Mouse (Mus musculus): ENCODE results near the gene Xxylt1.

The Xxylt1 gene

GRCm38 (mm10) chr16:31061246-31061880 is 19.9 kb downstream of the Xxylt1 start:
- no peak for DNase-seq (ENCODE audit: low spot score in 2 of 2)

GRCm38 (mm10) chr16:31060714-31061113 is 20.5 kb downstream of the Xxylt1 start:
- no peak for DNase-seq (ENCODE audit: low spot score in 2 of 2)

- DNase-seq (ENCODE audit: low spot score in 2 of 2) = no peak
Measured at GRCm38 (mm10) chr16:31060226-31060625, 21.0 kb downstream of the Xxylt1 start.

GRCm38 (mm10) chr16:31059730-31060129 is 21.5 kb downstream of the Xxylt1 start:
- no peak for DNase-seq (ENCODE audit: low spot score in 2 of 2)

DNA sequence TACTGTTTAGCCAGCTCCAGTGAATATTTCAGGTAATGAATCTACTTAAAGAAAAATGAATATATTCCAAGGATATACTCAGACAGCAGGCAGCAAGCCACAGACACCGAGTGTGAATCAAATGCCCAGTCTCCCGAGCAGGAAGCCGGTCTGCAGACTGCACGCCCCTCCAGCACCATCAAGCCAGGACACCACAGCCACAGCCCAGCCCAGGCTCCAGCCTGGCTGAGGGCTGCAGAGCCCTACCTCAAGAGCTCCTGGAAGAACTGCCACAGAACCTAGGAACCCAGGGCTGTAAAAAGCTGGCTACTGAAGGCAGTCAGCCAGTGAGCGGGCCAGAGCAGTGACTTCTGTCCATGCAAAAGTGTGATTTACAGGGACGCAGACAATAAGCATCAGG is 28.4 kb downstream of the Xxylt1 start:
- no peak for DNase-seq (ENCODE audit: low spot score in 2 of 2)

GRCm38 (mm10) chr16:31052177-31052726 is 29.0 kb downstream of the Xxylt1 start:
- DNase-seq (ENCODE audit: low spot score in 2 of 2) = no peak

GRCm38 (mm10) chr16:31050701-31051100 is 30.5 kb downstream of the Xxylt1 start:
- no peak for DNase-seq (ENCODE audit: low spot score in 2 of 2)

- no peak for DNase-seq (ENCODE audit: low spot score in 2 of 2)
Measured at GRCm38 (mm10) chr16:31048194-31048593, 33.0 kb downstream of the Xxylt1 start.

GRCm38 (mm10) chr16:31047186-31047898 is 33.9 kb downstream of the Xxylt1 start:
- no peak for DNase-seq (ENCODE audit: low spot score in 2 of 2)

GRCm38 (mm10) chr16:31046217-31046659 is 35.0 kb downstream of the Xxylt1 start:
- peak; percentile 28 to 60 for DNase-seq (ENCODE audit: low spot score in 2 of 2)

- DNase-seq (ENCODE audit: low spot score in 2 of 2) = no peak
Measured at GRCm38 (mm10) chr16:31045211-31045610, 36.0 kb downstream of the Xxylt1 start.

- DNase-seq (ENCODE audit: low spot score in 2 of 2) = no peak
Measured at GRCm38 (mm10) chr16:31043136-31043535, 38.1 kb downstream of the Xxylt1 start.

- DNase-seq (ENCODE audit: low spot score in 2 of 2) = no peak
Measured at GRCm38 (mm10) chr16:31041566-31041965, 39.7 kb downstream of the Xxylt1 start.

DNA sequence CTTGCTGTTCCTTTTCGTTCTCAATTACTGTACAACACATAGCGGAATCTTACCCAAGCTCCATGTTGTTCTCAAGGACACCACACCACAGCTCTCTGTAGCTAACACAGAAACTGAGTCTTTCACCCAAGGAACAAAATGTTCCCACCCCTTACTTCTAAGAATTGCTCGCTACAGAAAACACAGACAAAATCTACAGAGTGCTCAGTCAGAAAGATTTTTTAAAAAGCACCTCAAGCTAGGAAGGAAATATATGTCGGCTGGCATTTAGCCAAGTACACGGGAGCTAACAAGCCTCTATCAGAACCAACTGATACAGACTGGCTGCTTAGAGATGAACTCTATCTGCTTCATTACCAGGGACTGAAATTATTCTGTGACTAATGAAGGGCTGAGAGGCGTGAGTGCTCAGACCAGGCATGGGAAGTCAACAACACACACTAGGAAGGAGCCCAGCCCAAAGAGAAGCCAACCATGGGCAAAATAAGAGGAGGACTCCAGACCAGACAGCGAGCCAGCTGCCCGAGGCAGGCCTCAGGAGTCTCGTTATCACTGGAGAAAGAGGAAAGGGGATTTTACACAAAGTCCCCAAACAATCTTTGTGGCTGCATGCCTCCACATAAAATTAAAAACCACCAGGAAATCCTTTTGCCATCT is 41.3 kb downstream of the Xxylt1 start:
- DNase-seq (ENCODE audit: low spot score in 2 of 2) = no peak

GRCm38 (mm10) chr16:31037431-31037830 is 43.8 kb downstream of the Xxylt1 start:
- DNase-seq (ENCODE audit: low spot score in 2 of 2) = no peak

GRCm38 (mm10) chr16:31035651-31036245 is 45.5 kb downstream of the Xxylt1 start:
- DNase-seq (ENCODE audit: low spot score in 2 of 2) = no peak

- no peak for DNase-seq (ENCODE audit: low spot score in 2 of 2)
Measured at GRCm38 (mm10) chr16:31035235-31035634, 46.0 kb downstream of the Xxylt1 start.

- no peak for DNase-seq (ENCODE audit: low spot score in 2 of 2)
Measured at GRCm38 (mm10) chr16:31034051-31034450, 47.2 kb downstream of the Xxylt1 start.

DNA sequence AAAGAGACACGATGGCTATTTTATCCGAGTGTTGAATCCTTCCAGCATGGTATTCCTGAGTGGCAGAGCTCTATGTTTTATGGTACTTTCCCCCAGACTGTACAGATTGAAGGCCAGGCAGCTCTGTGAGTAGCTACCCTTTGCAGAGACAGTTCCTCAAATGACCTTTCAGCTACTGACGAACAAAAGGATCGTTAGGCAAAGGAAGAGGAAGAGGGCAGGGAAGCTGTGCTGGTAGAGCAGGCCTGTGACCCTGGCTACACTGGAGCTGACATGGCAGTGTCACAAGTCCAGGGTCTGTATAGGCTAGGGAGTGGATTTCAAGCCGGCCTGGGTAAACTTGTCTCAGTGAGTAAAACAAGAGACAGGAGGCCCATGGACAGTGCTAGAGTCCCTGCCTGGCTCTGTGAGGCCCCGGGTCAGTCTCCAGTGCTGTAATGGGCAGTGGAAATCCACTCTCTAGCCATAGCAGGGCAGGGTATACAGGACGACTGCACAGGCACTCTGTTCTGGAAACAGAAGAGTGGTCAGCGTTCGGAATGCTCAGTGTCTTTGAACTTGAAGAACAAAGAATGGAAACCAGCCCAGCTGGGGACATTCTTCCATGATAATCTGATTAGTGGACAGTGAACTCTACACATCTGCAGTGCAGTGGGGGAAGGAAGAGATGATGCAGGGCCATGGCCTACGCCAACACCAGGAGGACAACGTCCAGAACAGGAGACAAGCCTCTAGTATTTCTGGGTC is 51.3 kb downstream of the Xxylt1 start:
- DNase-seq (ENCODE audit: low spot score in 2 of 2) = no peak

DNA sequence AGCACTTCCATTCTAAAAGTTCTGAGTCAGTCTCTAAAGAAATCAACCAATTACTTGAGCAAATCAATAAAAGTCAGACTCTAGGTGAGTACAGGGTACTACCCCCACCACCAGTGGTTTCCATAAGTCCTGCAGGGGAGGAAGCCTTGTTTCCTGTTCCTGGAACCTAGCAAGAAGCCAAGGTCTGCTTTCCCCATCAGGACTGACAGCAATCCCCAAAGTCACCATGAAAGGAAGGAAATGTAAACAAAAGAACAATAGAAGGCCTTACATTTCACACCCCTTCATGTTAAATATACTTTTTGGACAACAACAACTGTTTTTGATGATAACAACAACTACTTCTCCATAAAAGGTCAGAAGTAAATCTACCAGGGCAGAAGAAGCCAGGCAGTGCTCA is 53.6 kb downstream of the Xxylt1 start:
- DNase-seq (ENCODE audit: low spot score in 2 of 2) = no peak

DNA sequence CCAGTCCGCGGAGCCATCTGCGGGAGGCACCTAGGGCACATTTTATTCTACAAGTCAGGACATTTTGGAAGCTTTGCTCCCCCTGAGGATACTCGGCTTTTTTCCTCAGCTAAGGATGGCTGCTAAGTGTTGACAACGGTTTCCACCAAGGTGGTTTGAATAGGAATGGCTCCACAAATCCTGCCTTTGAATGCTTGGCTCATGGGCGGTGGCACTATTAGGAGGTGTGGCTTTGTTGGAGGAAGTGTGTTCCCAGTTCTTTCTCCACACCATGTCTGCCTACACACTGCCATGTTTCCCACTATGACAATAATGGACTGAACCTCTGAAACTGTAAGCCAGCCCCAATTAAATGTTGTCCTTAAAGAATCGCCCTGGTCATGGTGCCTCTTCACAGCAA is 55.7 kb downstream of the Xxylt1 start:
- DNase-seq (ENCODE audit: low spot score in 2 of 2) = no peak

All from frontal cortex, postnatal 36 days (tissue).